Mouse (Mus musculus): Measurements from ENCODE around the gene Fbxl8. TPM values are rescaled to one million over a fixed set of nuclear protein-coding genes. Genes with fewer than 3 reads are reported as not detected.

Fbxl8 gene
- total and polyA plus RNA-seq, 2 experiments from 2014 or later, result 1.2 to 3.1 TPM

- 93% methylated on average over 10 of the region's 10 CpGs for WGBS
- no peak overlapping the region for H3K9ac ChIP-seq (replicated peaks; ENCODE audit: low read length)
- no peak overlapping the region for H3K4me3 ChIP-seq (ENCODE audit: low read length)
- no peaks in the 10 kb centered on the region for H3K27me3 ChIP-seq (ENCODE audit: insufficient read depth, low read length)
- ATAC-seq (no peak), DNase-seq (ENCODE audit: low spot score) (no peak)
- peaks cover 14% of the 10 kb centered on the region for H3K4me1 ChIP-seq (ENCODE audit: insufficient read depth, low read length)
- peaks cover 42% of the 10 kb centered on the region for H3K36me3 ChIP-seq (ENCODE audit: insufficient read depth, low read length)
- no peaks in the 10 kb centered on the region for H3K9me3 ChIP-seq (ENCODE audit: low read length)
- TF ChIP-seq CTCF (IDR thresholded peaks at IDR 0.05; ENCODE audit: low read depth), result no peak
- no peak overlapping the region for H3K4me2 ChIP-seq (ENCODE audit: low read depth, low read length)
- no peak overlapping the region for H3K27ac ChIP-seq
These were observed 44.0 kb downstream of the Fbxl8 start for GRCm38 (mm10) chr8:105308428-105308827.

DNA sequence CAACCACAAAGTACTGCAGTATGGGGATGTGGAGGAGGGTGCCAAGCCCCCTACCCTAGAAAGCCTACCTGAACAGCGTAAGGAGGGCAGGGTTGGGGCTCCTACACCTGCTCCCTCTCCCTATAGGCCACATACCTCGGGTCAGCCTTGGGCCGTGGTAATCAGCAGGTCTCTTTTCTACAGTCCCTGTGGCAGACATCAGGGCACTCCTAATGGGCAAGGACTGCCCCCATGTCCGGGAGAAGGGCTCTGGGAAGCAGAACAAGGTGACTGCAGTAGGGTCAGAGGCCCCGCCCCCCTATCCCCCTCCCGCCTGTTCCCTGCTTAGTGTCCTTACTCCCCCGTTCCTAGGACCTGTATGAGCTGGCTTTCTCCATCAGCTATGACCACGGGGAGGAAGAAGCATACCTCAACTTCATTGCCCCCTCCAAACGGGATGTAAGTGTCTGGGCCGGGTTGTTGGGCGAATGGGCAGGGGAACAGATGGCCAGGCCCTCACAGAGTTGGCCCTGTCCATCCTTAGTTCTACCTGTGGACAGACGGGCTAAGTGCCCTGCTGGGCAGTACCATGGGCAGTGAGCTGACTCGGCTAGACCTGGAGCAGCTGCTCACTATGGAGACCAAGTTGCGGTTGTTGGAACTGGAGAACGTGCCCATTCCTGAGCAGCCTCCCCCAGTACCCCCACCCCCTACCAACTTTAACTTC lies 44.8 kb downstream of the Fbxl8 start:
- Histone ChIP-seq H3K4me3 (ENCODE audit: low read length) (no peak overlapping the region), H3K9ac (replicated peaks; ENCODE audit: low read length) (no peak overlapping the region), H3K4me1 (ENCODE audit: insufficient read depth, low read length) (peaks cover 14% of the 10 kb centered on the region), H3K9me3 (ENCODE audit: low read length) (no peaks in the 10 kb centered on the region), H3K27ac (no peak overlapping the region), H3K36me3 (ENCODE audit: insufficient read depth, low read length) (peaks cover 45% of the 10 kb centered on the region), H3K4me2 (ENCODE audit: low read depth, low read length) (no peak overlapping the region), H3K27me3 (ENCODE audit: insufficient read depth, low read length) (no peaks in the 10 kb centered on the region)
- ATAC-seq (no peak), DNase-seq (ENCODE audit: low spot score) (no peak)
- WGBS, result 83% methylated on average over 15 of the region's 15 CpGs
- TF ChIP-seq CTCF (IDR thresholded peaks at IDR 0.05; ENCODE audit: low read depth), result no peak

- Histone ChIP-seq H3K4me3 (ENCODE audit: low read length) (no peak overlapping the region), H3K36me3 (ENCODE audit: insufficient read depth, low read length) (peaks cover 51% of the 10 kb centered on the region), H3K9me3 (ENCODE audit: low read length) (no peaks in the 10 kb centered on the region), H3K27me3 (ENCODE audit: insufficient read depth, low read length) (no peaks in the 10 kb centered on the region), H3K9ac (replicated peaks; ENCODE audit: low read length) (no peak overlapping the region), H3K4me2 (ENCODE audit: low read depth, low read length) (no peak overlapping the region), H3K27ac (no peak overlapping the region), H3K4me1 (ENCODE audit: insufficient read depth, low read length) (peaks cover 9% of the 10 kb centered on the region)
- 78% methylated on average over 8 of the region's 8 CpGs for WGBS
- DNase-seq (ENCODE audit: low spot score), result no peak
- no peak for ATAC-seq
- TF ChIP-seq CTCF (IDR thresholded peaks at IDR 0.05; ENCODE audit: low read depth), result no peak
These were observed 45.7 kb downstream of the Fbxl8 start for GRCm38 (mm10) chr8:105310118-105310517.

- DNase-seq (ENCODE audit: low spot score) (no peak), ATAC-seq (no peak)
- no peak overlapping the region for H3K4me3 ChIP-seq (ENCODE audit: low read length)
- no peaks in the 10 kb centered on the region for H3K9me3 ChIP-seq (ENCODE audit: low read length)
- 94% methylated on average over 1 of the region's 1 CpGs for WGBS
- H3K4me1 ChIP-seq (ENCODE audit: insufficient read depth, low read length), result no peaks in the 10 kb centered on the region
- no peak overlapping the region for H3K27ac ChIP-seq
- no peak overlapping the region for H3K4me2 ChIP-seq (ENCODE audit: low read depth, low read length)
- TF ChIP-seq CTCF (IDR thresholded peaks at IDR 0.05; ENCODE audit: low read depth), result peak; percentile 31; the same call in 1 of the 2 replicates
- no peak overlapping the region for H3K9ac ChIP-seq (replicated peaks; ENCODE audit: low read length)
- H3K36me3 ChIP-seq (ENCODE audit: insufficient read depth, low read length), result peaks cover 65% of the 10 kb centered on the region
- H3K27me3 ChIP-seq (ENCODE audit: insufficient read depth, low read length), result no peaks in the 10 kb centered on the region
These were observed 47.3 kb downstream of the Fbxl8 start for GRCm38 (mm10) chr8:105311718-105312117.

DNA sequence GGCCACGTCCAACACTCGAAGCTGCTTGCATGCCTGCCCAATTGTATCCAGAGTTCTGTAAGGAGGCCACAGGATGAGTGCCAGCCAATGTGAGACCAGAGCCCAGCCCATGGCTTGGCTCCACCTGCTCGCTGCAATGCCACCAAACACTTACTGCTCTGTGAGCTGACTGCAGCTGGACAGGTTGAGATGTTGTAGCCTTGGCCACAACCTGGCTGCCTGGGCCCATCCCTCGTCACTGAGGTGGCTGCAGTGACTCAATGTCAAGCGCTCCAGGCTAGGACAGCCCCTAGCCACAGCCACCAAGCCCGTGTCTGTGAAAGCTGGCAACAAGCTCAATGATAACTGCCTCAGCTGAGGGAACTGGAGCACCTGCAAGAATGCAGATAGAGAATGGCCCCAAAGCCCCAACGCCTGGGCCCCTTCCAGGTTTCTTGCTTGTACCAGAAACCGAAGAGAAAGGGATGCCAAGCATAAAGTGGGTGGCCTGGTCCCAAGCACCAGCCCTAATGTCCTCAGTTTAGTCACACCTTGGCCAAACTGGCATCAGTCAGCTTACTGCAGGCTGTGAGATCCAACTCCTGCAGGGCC lies 48.5 kb downstream of the Fbxl8 start:
- ATAC-seq, result no peak
- DNase-seq (ENCODE audit: low spot score), result no peak
- Histone ChIP-seq H3K4me1 (ENCODE audit: insufficient read depth, low read length) (no peaks in the 10 kb centered on the region), H3K4me3 (ENCODE audit: low read length) (no peak overlapping the region), H3K27me3 (ENCODE audit: insufficient read depth, low read length) (no peaks in the 10 kb centered on the region), H3K27ac (no peak overlapping the region), H3K9me3 (ENCODE audit: low read length) (no peaks in the 10 kb centered on the region), H3K9ac (replicated peaks; ENCODE audit: low read length) (no peak overlapping the region), H3K36me3 (ENCODE audit: insufficient read depth, low read length) (peaks cover 60% of the 10 kb centered on the region), H3K4me2 (ENCODE audit: low read depth, low read length) (no peak overlapping the region)
- 89% methylated on average over 8 of the region's 8 CpGs for WGBS
- no peak for TF ChIP-seq CTCF (IDR thresholded peaks at IDR 0.05; ENCODE audit: low read depth)

GRCm38 (mm10) chr8:105313622-105314402 lies 49.4 kb downstream of the Fbxl8 start:
- no peak for DNase-seq (ENCODE audit: low spot score)
- 83% methylated on average over 9 of the region's 9 CpGs for WGBS
- no peaks in the 10 kb centered on the region for H3K27me3 ChIP-seq (ENCODE audit: insufficient read depth, low read length)
- no peak overlapping the region for H3K27ac ChIP-seq
- no peaks in the 10 kb centered on the region for H3K4me1 ChIP-seq (ENCODE audit: insufficient read depth, low read length)
- peaks cover 56% of the 10 kb centered on the region for H3K36me3 ChIP-seq (ENCODE audit: insufficient read depth, low read length)
- H3K4me3 ChIP-seq (ENCODE audit: low read length), result no peak overlapping the region
- H3K9me3 ChIP-seq (ENCODE audit: low read length), result no peaks in the 10 kb centered on the region
- H3K4me2 ChIP-seq (ENCODE audit: low read depth, low read length), result no peak overlapping the region
- no peak for ATAC-seq
- no peak for TF ChIP-seq CTCF (IDR thresholded peaks at IDR 0.05; ENCODE audit: low read depth)
- no peak overlapping the region for H3K9ac ChIP-seq (replicated peaks; ENCODE audit: low read length)

Data from hindbrain, postnatal 0 days (tissue).